Mouse (Mus musculus) thymus, adult 2 months (tissue): ENCODE measurements around the gene Smarcc2.

Experiments used
- CTCF ChIP-seq: fragments of 200-500 bp; IDR thresholded peaks from 2 replicates; pipeline ENCODE4 v1.5.1; 2012; ENCODE audit warnings: mild to moderate bottlenecking, control low read depth, low read length, moderate library complexity, borderline replicate concordance; ENCODE audit not compliant: control insufficient read depth, poor library complexity, insufficient read depth; ENCODE audit errors: extremely low read depth
- POLR2A ChIP-seq: fragments of 200-500 bp; IDR thresholded peaks from 2 replicates; pipeline ENCODE4 v1.6.1; 2012; ENCODE audit warnings: mild to moderate bottlenecking, low read length, control low read depth, moderate library complexity; ENCODE audit not compliant: control insufficient read depth, poor library complexity, insufficient read depth; ENCODE audit errors: extremely low read depth

DNA sequence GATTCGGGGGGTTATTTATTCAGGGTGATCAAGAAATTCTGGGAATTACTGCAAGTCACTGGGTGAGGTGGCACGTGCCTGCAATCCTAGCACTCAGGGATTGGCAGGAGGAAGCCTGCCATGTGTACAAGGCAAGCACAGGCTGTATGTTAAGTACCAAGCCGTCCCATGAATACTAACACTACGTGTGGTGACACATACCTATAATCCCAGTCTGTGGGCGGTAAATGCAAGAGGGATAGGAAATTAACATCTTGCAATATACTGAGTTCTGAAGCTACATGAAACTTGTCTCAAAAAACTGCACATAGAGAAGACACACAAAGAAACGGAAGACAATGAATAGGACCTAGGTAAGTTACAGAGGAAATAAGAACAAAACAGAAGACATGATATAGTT, 8.0 kb upstream of the Smarcc2 start:
- TF ChIP-seq POLR2A (no peak), CTCF (no peak)
